Mouse (Mus musculus) liver, embryonic 13.5 days (tissue): ENCODE measurements around the gene Mtmr14. TPM values are rescaled to one million over a fixed set of nuclear protein-coding genes. Genes with fewer than 3 reads are reported as not detected.

Experiments
- ATAC-seq: fragments of 200-750 bp; cut with Nextera tagmentation; 2 replicates; pipeline ENCODE4 v1.8.0; 2017; ENCODE audit warnings: low read depth, mild to moderate bottlenecking, moderate number of reproducible peaks, moderate library complexity
- DNase-seq: peaks from one replicate; pipeline ENCODE4 v3.0.0; 2022
- H3K27ac ChIP-seq: fragments of 300-500 bp; sonication (generic); 2 replicates; pipeline ENCODE4 v1.5.1; 2015; ENCODE audit warnings: moderate library complexity, mild to moderate bottlenecking, inconsistent platforms
- H3K27me3 ChIP-seq: fragments of 300-500 bp; sonication (generic); 2 replicates; pipeline ENCODE4 v1.6.1; 2015; ENCODE audit warnings: mild to moderate bottlenecking, inconsistent platforms
- H3K36me3 ChIP-seq: fragments of 300-500 bp; sonication (generic); 2 replicates; pipeline ENCODE4 v1.6.1; 2015; ENCODE audit warnings: mild to moderate bottlenecking, inconsistent platforms
- H3K4me1 ChIP-seq: fragments of 300-500 bp; sonication (generic); replicated peaks from 2 replicates; pipeline ENCODE4 v1.6.1; 2015; ENCODE audit warnings: inconsistent platforms
- H3K4me2 ChIP-seq: fragments of 300-500 bp; sonication (generic); 2 replicates; pipeline ENCODE4 v1.6.1; 2015; ENCODE audit warnings: inconsistent platforms, mild to moderate bottlenecking, moderate library complexity
- H3K4me3 ChIP-seq: fragments of 300-500 bp; sonication (generic); replicated peaks from 2 replicates; pipeline ENCODE4 v1.5.1; 2015; ENCODE audit warnings: mild to moderate bottlenecking, inconsistent platforms
- H3K9ac ChIP-seq: fragments of 300-500 bp; sonication (generic); 2 replicates; pipeline ENCODE4 v1.6.1; 2015; ENCODE audit warnings: mild to moderate bottlenecking, inconsistent platforms
- H3K9me3 ChIP-seq: fragments of 300-500 bp; sonication (generic); replicated peaks from 2 replicates; pipeline ENCODE4 v1.6.1; 2016; ENCODE audit warnings: inconsistent platforms
- WGBS: fragments of 180-500 bp; shearing (Covaris S2); methylation state at CpG from one replicate; pipeline ENCODE4 v1.1.7; 2015; ENCODE audit not compliant: insufficient replicate concordance; 5-methylcytosine and 5-hydroxymethylcytosine counted together
- polyA plus RNA-seq: library from polyadenylated mRNA; unstranded; fragments of >200 nt; fragmentation: Nextera tagmentation; extraction: Ambion mirVana; gene quantifications from 2 replicates; pipeline ENCODE4 v1.2.1, GENCODE M21; 2015

The Mtmr14 gene
- polyA plus RNA-seq, 1 experiment from 2014 or later: 18.0 TPM

DNA sequence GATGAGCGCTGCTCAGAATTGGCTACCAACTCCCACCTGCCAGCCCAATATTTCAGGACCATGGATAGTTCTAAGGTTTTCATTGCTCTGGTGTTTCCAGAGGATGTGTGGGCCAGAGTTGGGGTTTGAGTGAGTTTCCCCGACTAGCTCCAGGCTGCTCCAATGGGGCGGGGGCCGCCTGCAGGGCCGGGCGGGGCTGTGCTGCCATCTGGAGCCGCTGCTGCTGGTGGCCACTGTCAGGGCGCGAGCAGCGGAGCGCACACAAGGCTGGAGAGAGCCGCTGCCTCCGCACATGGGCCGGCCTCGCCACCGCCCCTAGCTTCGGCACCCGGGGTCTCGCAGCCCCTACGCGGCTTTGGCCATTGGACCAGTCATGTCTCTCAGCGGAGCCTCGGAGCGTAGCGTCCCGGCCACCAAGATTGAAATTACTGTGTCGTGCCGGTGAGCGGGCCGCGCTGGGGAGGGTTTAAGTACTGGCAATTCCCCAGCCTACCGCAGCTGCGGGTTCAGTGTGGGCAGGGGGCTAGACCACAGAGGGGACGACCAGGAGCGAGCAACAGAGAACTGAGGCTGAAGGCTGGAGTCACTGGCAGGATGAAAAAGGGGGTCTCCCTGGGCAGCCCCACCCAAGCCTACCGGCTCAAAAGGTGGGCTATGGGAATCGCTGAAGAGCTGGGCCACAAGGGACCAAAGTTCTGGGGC is 44.6 kb downstream of the Mtmr14 start, which contains the start of gene Cpne9:
Gene Cpne9 (plus strand): TSS at position 207 of the 702 bp plus-strand sequence.
- Histone ChIP-seq H3K4me1 (no peaks in the 10 kb centered on the region), H3K27ac (no peak within 1 kb of the TSS), H3K36me3 (0 out of 2 replicates have a peak, but pooled peaks cover 7% of the 10 kb centered on the region), H3K9me3 (no peaks in the 10 kb centered on the region), H3K4me3 (no peak within 1 kb of the TSS), H3K27me3 (peaks cover 47% of the 10 kb centered on the region), H3K4me2 (no peak within 1 kb of the TSS), H3K9ac (no peak within 1 kb of the TSS)
- ATAC-seq: no peak
- 6% methylated on average over 37 of the region's 37 CpGs for WGBS
- DNase-seq: no peak

DNA sequence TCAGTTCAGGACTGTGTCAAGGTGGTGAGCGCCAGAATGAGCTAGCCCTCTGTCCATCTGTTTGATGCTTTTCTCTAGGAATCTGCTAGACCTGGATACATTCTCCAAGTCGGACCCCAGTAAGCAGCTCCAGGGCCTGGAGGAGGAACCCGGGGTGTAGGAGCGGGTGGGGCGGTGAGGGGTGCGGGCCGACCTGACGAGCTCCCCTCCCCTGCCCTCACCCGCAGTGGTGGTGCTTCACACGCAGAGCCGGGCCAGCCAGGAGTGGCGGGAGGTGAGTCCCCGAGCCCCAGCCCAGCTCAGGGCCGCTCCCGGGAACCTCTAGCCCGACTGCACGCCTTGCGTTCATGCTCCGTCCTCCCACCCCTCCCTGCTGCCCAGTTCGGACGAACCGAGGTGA is 45.3 kb downstream of the Mtmr14 start:
- DNase-seq: no peak
- Histone ChIP-seq H3K4me3 (no peak overlapping the region), H3K4me1 (no peaks in the 10 kb centered on the region), H3K9me3 (no peaks in the 10 kb centered on the region), H3K27me3 (peaks cover 47% of the 10 kb centered on the region), H3K4me2 (no peak overlapping the region), H3K27ac (no peak overlapping the region), H3K36me3 (0 out of 2 replicates have a peak, but pooled peaks cover 4% of the 10 kb centered on the region), H3K9ac (no peak overlapping the region)
- ATAC-seq: no peak
- WGBS: 4% methylated on average over 22 of the region's 22 CpGs

DNA sequence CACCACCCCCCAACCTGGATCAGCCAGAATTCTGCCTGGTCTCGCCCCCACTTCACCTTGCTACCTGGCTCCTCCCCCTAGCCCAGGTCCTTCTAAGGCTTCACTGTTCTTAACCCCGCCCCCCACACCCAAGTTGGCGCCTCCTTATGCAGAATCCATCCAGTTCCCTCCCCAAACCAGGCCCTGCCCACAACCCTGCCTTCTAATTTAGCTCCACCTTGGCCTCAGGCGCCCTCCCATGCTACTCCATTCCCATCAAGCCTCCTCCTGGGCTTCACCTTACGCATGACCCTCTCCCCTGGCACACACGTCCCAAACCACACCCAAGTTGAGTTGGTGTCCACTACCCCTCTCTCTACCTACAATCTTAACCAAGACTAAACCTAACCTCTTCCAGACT is 45.9 kb downstream of the Mtmr14 start:
- H3K4me2 ChIP-seq: no peak overlapping the region
- peak; percentile 29; the same call in 1 of the 2 replicates for ATAC-seq
- 11% methylated on average over 6 of the region's 6 CpGs for WGBS

DNA sequence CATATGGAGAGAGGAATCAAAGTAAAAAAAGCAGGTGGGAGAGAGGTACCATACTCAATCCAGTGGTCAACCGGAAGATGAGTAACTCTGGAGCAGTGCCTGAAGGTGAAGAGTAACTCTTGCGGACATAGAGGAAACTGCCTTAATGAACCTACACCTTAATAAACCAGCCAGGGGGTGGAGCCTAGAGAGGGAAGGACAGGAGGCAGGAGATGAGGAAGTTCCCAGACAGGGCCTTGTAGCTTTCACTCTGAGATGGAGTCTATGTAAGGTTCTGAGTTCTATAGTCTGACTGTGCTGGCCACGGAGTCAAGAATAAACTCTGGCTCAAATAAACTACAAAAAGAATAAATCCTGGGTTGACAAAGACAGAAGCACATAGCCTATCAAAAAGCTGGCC is 47.3 kb downstream of the Mtmr14 start:
- ATAC-seq (no peak), DNase-seq (no peak)
- 57% methylated on average over 3 of the region's 3 CpGs for WGBS
- Histone ChIP-seq H3K27ac (no peak overlapping the region), H3K27me3 (peaks cover 47% of the 10 kb centered on the region), H3K9ac (no peak overlapping the region), H3K4me3 (no peak overlapping the region), H3K4me1 (no peaks in the 10 kb centered on the region), H3K9me3 (no peaks in the 10 kb centered on the region), H3K36me3 (no peaks in the 10 kb centered on the region), H3K4me2 (no peak overlapping the region)

More for the DNA sequence above, 45.9 kb downstream of the Mtmr14 start:
- Histone ChIP-seq H3K9me3 (no peaks in the 10 kb centered on the region), H3K9ac (no peak overlapping the region), H3K4me1 (no peaks in the 10 kb centered on the region), H3K27me3 (peaks cover 47% of the 10 kb centered on the region), H3K4me3 (no peak overlapping the region), H3K36me3 (no peaks in the 10 kb centered on the region), H3K27ac (no peak overlapping the region)
- no peak for DNase-seq

DNA sequence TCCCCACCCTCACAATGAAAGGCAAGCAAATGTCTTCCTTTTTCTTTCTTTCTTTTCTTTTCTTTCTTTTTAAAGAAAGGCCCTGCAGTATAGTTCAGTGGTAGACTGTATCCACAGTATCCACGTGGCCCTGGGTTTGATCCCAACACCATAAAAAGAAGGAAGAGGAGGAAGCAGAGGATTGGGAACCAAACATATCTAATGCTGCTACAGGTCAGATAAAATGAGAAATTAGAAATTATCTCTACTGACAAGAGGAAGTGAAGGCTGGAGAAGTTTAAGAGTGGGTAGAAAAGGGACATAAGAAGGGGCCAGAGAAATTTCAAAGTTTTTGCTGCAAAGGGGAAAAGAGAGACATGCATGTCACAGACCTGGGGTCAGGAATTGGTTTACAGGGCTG is 48.7 kb downstream of the Mtmr14 start:
- no peak overlapping the region for H3K4me3 ChIP-seq
- H3K27me3 ChIP-seq: peaks cover 43% of the 10 kb centered on the region
- H3K27ac ChIP-seq: no peak overlapping the region
- H3K9ac ChIP-seq: no peak overlapping the region
- no peak for DNase-seq
- no peak for ATAC-seq
- H3K4me2 ChIP-seq: no peak overlapping the region
- H3K4me1 ChIP-seq: no peaks in the 10 kb centered on the region
- 42% methylated on average over 1 of the region's 1 CpGs for WGBS
- no peaks in the 10 kb centered on the region for H3K36me3 ChIP-seq
- no peaks in the 10 kb centered on the region for H3K9me3 ChIP-seq

DNA sequence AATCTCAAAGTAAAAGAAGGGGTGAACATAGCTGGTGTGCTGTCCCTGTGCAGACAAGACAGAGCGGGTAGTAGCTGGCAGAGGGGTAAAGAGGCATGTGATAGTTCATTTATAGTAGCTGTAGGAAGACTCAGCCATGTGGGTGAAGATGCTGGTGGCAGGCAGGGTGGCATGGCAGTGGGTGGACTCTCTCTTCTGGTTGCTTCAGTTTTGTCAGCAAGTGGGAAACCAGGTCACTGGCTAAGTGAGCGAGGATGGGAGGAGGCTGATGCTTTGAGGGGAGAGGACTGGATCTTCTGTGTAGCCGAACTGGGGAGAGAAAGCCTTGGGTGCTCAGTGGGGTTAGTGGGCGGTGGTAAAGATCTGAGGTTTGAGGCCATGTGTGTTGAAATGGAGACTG is 49.6 kb downstream of the Mtmr14 start:
- 53% methylated on average over 4 of the region's 4 CpGs for WGBS

DNA sequence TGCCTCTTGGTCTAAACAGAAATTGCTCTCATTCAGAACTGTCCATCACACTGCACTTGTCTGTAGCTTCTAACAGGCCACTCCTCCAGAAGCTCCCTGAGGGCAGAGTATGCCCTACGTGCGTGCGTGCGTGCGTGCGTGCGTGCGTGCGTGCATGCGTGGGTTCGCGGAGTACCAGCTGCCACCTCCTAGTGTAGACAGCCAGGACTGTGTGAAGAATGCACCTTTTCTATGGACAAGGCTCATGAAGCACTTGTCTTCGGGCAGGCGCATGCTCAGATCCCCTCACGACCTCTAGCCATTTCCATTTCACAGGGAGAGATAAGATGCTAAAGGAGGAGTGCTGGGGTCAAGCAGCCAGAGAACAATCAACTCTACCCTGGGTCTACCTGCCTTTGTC is 51.7 kb downstream of the Mtmr14 start:
- Histone ChIP-seq H3K9ac (no peak overlapping the region), H3K9me3 (no peaks in the 10 kb centered on the region), H3K27me3 (peaks cover 15% of the 10 kb centered on the region), H3K4me1 (no peaks in the 10 kb centered on the region), H3K4me2 (no peak overlapping the region), H3K4me3 (no peak overlapping the region), H3K36me3 (no peaks in the 10 kb centered on the region), H3K27ac (no peak overlapping the region)
- ATAC-seq (no peak), DNase-seq (no peak)
- 82% methylated on average over 15 of the region's 15 CpGs for WGBS

More for the DNA sequence above, 49.6 kb downstream of the Mtmr14 start:
- ATAC-seq: no peak
- DNase-seq: no peak
- H3K36me3 ChIP-seq: no peaks in the 10 kb centered on the region
- H3K4me1 ChIP-seq: no peaks in the 10 kb centered on the region
- H3K27ac ChIP-seq: no peak overlapping the region
- no peak overlapping the region for H3K4me2 ChIP-seq
- H3K9ac ChIP-seq: no peak overlapping the region
- H3K27me3 ChIP-seq: peaks cover 36% of the 10 kb centered on the region
- no peak overlapping the region for H3K4me3 ChIP-seq
- H3K9me3 ChIP-seq: no peaks in the 10 kb centered on the region

DNA sequence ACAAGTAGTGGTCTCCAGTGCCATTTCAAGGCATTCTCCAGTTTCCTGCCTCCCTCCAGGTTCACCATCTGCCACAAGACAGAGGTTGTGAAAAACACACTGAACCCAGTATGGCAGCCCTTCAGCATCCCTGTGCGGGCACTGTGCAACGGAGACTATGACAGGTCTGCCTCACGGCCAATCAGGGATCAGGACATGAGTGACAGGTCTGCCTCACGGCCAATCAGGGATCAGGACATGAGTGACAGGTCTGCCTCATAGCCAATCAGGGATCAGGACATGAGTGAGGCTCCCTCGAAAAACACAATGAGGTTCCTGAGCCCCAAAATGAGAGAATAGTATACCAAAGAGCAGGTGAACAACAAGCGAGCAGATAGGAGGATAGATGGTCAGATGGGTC is 52.7 kb downstream of the Mtmr14 start:
- no peak overlapping the region for H3K4me3 ChIP-seq
- no peaks in the 10 kb centered on the region for H3K4me1 ChIP-seq
- H3K9ac ChIP-seq: no peak overlapping the region
- no peaks in the 10 kb centered on the region for H3K9me3 ChIP-seq
- H3K27me3 ChIP-seq: peaks cover 6% of the 10 kb centered on the region; the same call in 1 of the 2 replicates
- H3K36me3 ChIP-seq: no peaks in the 10 kb centered on the region
- no peak overlapping the region for H3K4me2 ChIP-seq
- WGBS: 58% methylated on average over 6 of the region's 6 CpGs
- DNase-seq (no peak), ATAC-seq (no peak)
- H3K27ac ChIP-seq: no peak overlapping the region

DNA sequence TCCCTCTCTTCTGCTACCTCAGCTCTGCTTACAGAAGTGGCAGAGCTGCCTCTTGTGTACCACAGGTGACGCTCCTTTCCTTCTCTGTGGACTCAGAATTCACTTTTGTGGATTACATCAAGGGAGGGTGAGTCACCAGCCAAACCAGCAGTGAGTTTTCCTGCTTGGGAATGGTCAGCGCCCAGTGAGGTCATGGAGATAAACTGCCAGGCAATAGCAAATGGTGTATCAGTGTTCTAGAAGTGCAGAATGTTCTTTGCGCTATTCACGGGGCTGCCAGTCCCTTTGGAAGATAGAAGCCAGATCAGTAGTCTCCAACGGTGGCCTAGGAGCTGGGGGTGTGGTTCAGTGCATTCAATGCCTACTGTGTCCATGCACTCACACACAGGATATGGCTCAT is 55.3 kb downstream of the Mtmr14 start:
- Histone ChIP-seq H3K4me3 (no peak overlapping the region), H3K4me1 (peaks cover 7% of the 10 kb centered on the region; the same call in 1 of the 2 replicates), H3K9me3 (no peaks in the 10 kb centered on the region), H3K4me2 (no peak overlapping the region), H3K27me3 (peaks cover 3% of the 10 kb centered on the region; the same call in 1 of the 2 replicates), H3K9ac (no peak overlapping the region), H3K36me3 (no peaks in the 10 kb centered on the region), H3K27ac (no peak overlapping the region)
- ATAC-seq (no peak), DNase-seq (no peak)
- 53% methylated on average over 5 of the region's 5 CpGs for WGBS

DNA sequence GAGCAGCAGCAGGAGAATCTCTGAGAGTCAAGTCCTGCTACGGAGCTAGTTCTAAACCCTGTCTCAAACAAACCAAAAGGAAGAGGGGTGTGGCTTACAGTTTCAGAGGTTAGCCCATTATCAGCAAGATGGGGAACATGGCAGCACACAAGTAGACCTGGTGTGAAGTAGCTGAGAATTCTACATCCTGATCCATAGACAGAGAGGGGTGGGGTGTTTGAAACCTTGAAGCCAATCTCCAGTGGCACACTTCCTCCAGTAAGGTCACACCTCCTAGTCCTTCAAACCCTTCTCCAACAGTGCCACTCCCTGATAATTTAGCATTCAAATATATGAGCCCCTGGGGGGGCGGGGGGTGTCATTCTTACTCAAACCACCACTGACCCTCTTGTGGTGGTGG is 58.4 kb downstream of the Mtmr14 start:
- Histone ChIP-seq H3K4me3 (no peak overlapping the region), H3K27me3 (peaks cover 3% of the 10 kb centered on the region; the same call in 1 of the 2 replicates), H3K27ac (no peak overlapping the region), H3K4me1 (peaks cover 7% of the 10 kb centered on the region; the same call in 1 of the 2 replicates), H3K4me2 (no peak overlapping the region), H3K9me3 (no peaks in the 10 kb centered on the region), H3K36me3 (no peaks in the 10 kb centered on the region), H3K9ac (no peak overlapping the region)
- DNase-seq: no peak
- ATAC-seq: no peak
- 64% methylated on average over 2 of the region's 2 CpGs for WGBS

DNA sequence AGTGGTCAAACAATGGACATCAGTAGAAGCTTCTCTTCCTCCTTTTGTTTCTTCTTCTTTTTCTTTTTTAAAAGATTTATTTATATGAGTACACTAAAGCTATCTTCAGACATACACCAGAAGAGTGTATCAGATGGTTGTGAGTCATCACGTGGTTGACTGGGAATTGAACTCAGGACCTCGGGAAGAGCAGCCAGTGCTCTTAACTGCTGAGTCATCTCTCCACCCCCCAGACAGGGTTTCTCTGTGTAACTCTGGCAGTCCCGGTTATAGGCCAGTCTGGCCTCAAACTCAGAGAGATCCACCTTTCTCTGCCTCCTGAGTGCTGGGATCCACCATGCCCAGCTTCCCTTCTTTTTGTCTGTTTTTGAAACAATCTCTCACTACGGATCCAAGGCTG is 59.0 kb downstream of the Mtmr14 start:
- no peaks in the 10 kb centered on the region for H3K9me3 ChIP-seq
- no peak for DNase-seq
- no peak overlapping the region for H3K4me2 ChIP-seq
- H3K36me3 ChIP-seq: no peaks in the 10 kb centered on the region
- H3K9ac ChIP-seq: no peak overlapping the region
- H3K27ac ChIP-seq: no peak overlapping the region
- peaks cover 7% of the 10 kb centered on the region; the same call in 1 of the 2 replicates for H3K4me1 ChIP-seq
- 36% methylated on average over 4 of the region's 4 CpGs for WGBS
- H3K4me3 ChIP-seq: no peak overlapping the region
- H3K27me3 ChIP-seq: peaks cover 3% of the 10 kb centered on the region; the same call in 1 of the 2 replicates
- no peak for ATAC-seq

DNA sequence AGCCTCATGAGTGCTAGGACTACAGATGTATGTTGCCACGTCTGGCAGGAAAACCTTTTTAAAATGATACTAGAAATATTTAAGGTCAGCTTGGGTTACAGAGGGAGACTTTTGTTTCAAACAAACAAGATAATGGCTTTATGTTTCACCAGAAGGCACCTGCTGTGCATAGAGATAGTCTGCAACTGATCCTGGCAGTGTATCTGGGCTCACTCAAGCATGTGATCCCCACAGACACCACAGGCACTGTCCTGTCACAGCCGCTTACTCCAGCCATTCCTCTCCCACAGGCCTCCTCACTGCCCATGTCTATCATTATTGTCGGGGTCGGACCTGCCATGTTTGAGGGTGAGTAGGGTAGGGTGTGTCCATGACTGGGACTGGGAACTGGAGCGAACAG is 63.7 kb downstream of the Mtmr14 start:
- Histone ChIP-seq H3K9ac (no peak overlapping the region), H3K4me2 (no peak overlapping the region), H3K4me1 (peaks cover 12% of the 10 kb centered on the region), H3K36me3 (no peaks in the 10 kb centered on the region), H3K4me3 (no peak overlapping the region), H3K27ac (no peak overlapping the region), H3K9me3 (no peaks in the 10 kb centered on the region), H3K27me3 (no peaks in the 10 kb centered on the region)
- no peak for DNase-seq
- WGBS: 62% methylated on average over 5 of the region's 5 CpGs
- ATAC-seq: no peak
